Mouse (Mus musculus): ENCODE results near the gene Cdk14.

DNA sequence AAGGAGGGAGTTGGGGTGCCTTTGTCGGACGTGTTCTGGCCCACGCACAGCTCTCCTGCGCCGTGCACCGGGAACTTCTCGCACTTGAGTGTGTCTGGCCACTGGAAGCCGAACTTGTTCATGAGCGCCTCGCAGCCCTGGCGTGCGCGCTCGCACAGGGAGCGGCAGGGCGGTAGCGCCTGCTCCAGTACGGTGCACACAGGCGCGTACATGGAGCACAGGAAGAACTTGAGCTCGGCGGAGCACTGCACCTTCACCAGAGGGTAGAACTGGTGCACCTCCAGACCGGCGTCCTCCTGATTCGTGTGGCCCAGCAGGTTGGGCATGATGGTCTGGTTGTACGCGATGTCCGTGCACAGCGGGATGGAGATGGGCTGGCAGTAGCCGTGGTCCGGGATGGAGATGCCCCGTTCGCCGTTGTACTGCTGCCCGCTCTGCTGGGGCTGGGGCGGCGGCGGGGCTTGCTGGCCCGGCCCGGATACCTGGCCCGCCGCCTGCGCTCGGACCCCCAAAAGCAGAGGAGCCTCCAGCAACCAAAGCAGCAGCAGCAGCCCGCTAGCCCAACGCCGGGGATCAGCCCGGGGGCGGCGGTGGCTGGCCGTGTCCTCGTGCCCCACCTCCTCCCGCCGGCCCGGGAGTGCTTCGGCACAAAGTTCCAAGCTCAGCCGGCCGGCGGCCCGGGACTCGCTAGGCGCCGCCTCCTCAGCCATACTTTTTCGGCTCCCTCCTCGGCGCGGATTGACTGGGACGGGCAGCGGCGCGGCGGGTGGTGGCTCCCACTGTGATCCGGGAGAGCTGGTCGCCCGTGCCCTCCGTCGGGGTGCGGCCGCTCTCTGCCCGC is 663.0 kb downstream of the Cdk14 start:
- TF ChIP-seq CTCF (IDR thresholded peaks at IDR 0.05) (peak; percentile 5; the same call in 1 of the 2 replicates), EP300 (IDR thresholded peaks at IDR 0.05) (no peak)
